Mouse (Mus musculus) liver, embryonic 11.5 days (tissue): ENCODE measurements around the gene Gtse1. TPM values are rescaled to one million over a fixed set of nuclear protein-coding genes. Genes with fewer than 3 reads are reported as not detected.

Source experiments
- ATAC-seq: fragments of 200-750 bp; cut with Nextera tagmentation; replicated peaks from 2 replicates; pipeline ENCODE4 v1.8.0; 2017; ENCODE audit warnings: moderate number of reproducible peaks, mild to moderate bottlenecking, moderate TSS enrichment, moderate library complexity; ENCODE audit not compliant: low FRiP score
- DNase-seq: peaks from one replicate; pipeline ENCODE4 v3.0.0-alpha.2; 2017; ENCODE audit warnings: low spot score
- H3K27ac ChIP-seq: fragments of 300-500 bp; sonication (generic); 2 replicates; pipeline ENCODE4 v1.5.1; 2014; ENCODE audit warnings: mild to moderate bottlenecking, low read depth, low read length, control low read depth
- H3K27me3 ChIP-seq: fragments of 300-500 bp; sonication (generic); replicated peaks from 2 replicates; pipeline ENCODE4 v1.6.1; 2014; ENCODE audit warnings: low read length, mixed read lengths; ENCODE audit not compliant: control insufficient read depth, insufficient read depth
- H3K36me3 ChIP-seq: fragments of 300-500 bp; sonication (generic); 2 replicates; pipeline ENCODE4 v1.6.1; 2014; ENCODE audit warnings: mild to moderate bottlenecking, low read length, moderate library complexity, mixed read lengths; ENCODE audit not compliant: control insufficient read depth, insufficient read depth
- H3K4me1 ChIP-seq: fragments of 300-500 bp; sonication (generic); replicated peaks from 2 replicates; pipeline ENCODE4 v1.6.1; 2014; ENCODE audit warnings: low read length, mixed read lengths; ENCODE audit not compliant: control insufficient read depth, insufficient read depth
- H3K4me2 ChIP-seq: fragments of 300-500 bp; sonication (generic); 2 replicates; pipeline ENCODE4 v1.6.1; 2014; ENCODE audit warnings: mild to moderate bottlenecking, control low read depth, moderate library complexity
- H3K4me3 ChIP-seq: fragments of 300-500 bp; sonication (generic); 2 replicates; pipeline ENCODE4 v1.5.1; 2014; ENCODE audit warnings: low read depth, low read length, control low read depth
- H3K9ac ChIP-seq: fragments of 300-500 bp; sonication (generic); 2 replicates; pipeline ENCODE4 v1.6.1; 2014; ENCODE audit warnings: low read depth, low read length, control low read depth
- H3K9me3 ChIP-seq: fragments of 300-500 bp; sonication (generic); 2 replicates; pipeline ENCODE4 v1.6.1; 2016; ENCODE audit warnings: low read length, inconsistent platforms, mixed read lengths; ENCODE audit not compliant: control insufficient read depth
- WGBS: fragments of 180-500 bp; shearing (Covaris S2); extraction: QIAGEN DNeasy Blood & Tissue Kit; methylation state at CpG from one replicate; pipeline ENCODE4 v1.1.7; 2014; 5-methylcytosine and 5-hydroxymethylcytosine counted together
- polyA plus RNA-seq: library from polyadenylated mRNA; unstranded; fragments of >200 nt; fragmentation: Nextera tagmentation; extraction: Ambion mirVana; gene quantifications from 2 replicates; pipeline ENCODE4 v1.2.1, GENCODE M21; 2014

Gene Gtse1
- 38.8 and 42.5 TPM in 2 replicates for polyA plus RNA-seq

GRCm38 (mm10) chr15:85859490-85860031 is at the start of gene Gtse1:
Gene Gtse1 (plus strand): TSS chr15:85859745.
- H3K27ac ChIP-seq, result peak within 1 kb of the TSS; percentile 60; the same call in 1 of the 2 replicates
- H3K9ac ChIP-seq, result peak within 1 kb of the TSS; percentile 88
- peaks cover 25% of the 10 kb centered on the region for H3K36me3 ChIP-seq
- H3K4me3 ChIP-seq, result peak within 1 kb of the TSS; percentile 83
- under 1% methylated on average over 42 of the region's 42 CpGs for WGBS
- H3K9me3 ChIP-seq, result no peaks in the 10 kb centered on the region
- H3K4me2 ChIP-seq, result peak within 1 kb of the TSS; percentile 73
- H3K4me1 ChIP-seq, result peaks cover 9% of the 10 kb centered on the region; the same call in 1 of the 2 replicates
- DNase-seq (peak; percentile 86), ATAC-seq (peak; percentile 99)
- no peaks in the 10 kb centered on the region for H3K27me3 ChIP-seq

DNA sequence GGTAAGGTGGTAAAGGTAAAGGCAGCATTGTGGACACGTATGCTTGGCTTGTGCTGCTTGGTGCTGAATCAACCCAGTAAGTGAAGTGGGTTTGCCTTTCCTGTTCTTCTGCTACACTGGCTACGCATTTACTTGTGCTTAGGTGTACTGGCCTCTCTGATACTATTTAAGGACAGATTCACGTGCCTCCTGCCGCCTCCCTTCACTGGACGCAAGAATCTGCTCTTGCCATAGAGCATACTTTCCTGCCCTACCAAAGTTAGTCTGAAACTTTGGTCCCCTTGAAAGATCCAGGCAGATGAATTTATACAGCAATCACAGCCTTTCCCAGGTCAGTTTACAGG is 49.1 kb upstream of the Gtse1 start:
- Histone ChIP-seq H3K27ac (peak overlapping the region; percentile 37; the same call in 1 of the 2 replicates), H3K36me3 (no peaks in the 10 kb centered on the region), H3K4me1 (peaks cover 14% of the 10 kb centered on the region), H3K9me3 (no peaks in the 10 kb centered on the region), H3K27me3 (no peaks in the 10 kb centered on the region), H3K4me3 (peak overlapping the region; percentile 85), H3K4me2 (peak overlapping the region; percentile 67), H3K9ac (0 out of 2 replicates have a peak overlapping the region, but pooled peaks have one; percentile 89)
- DNase-seq (no peak), ATAC-seq (no peak)
- WGBS, result 80% methylated on average over 5 of the region's 5 CpGs

DNA sequence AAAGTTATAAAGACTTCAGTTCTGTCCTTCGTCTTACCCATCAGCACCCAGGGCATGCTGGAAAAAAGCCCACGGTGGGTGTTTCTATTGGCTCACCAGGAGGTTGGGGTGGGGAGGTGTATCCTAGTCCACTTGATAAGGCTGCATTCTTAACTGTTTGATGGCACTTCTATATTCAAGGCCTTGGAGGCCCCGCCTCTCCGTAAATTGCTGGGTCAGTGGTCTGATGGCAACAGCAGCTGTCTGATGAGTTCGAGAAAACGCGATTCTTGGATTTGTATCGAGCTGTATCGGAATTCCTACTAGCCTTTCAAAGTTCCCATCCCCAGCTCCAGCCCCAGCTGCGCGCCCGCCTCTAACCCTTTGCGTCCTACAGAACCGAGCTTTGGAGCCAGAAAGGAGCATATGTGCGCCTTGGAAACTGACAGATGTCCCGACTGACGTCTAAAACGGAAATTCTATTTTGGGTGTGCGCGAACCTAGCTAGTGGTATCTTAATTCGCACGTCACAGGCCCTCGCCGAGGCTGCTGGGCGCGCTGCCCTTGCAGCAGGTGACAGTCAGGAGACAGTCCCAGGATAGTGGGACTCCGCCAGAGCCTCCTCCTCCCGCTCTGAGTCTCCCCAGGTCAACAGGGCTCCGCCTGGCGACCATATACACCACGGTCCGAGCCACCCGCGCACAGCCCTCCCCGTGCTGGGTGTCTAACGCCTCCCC is 48.6 kb upstream of the Gtse1 start:
- 4% methylated on average over 36 of the region's 36 CpGs for whole genome bisulfite sequencing
- DNase-seq (peak; percentile 44), ATAC-seq (peak; percentile 84)
- no peaks in the 10 kb centered on the region for H3K27me3 ChIP-seq
- no peaks in the 10 kb centered on the region for H3K36me3 ChIP-seq
- H3K9ac ChIP-seq, result peak overlapping the region; percentile 89
- H3K4me2 ChIP-seq, result peak overlapping the region; percentile 67
- H3K4me3 ChIP-seq, result peak overlapping the region; percentile 85
- peaks cover 14% of the 10 kb centered on the region for H3K4me1 ChIP-seq
- H3K9me3 ChIP-seq, result no peaks in the 10 kb centered on the region
- peak overlapping the region; percentile 86 for H3K27ac ChIP-seq

- Histone ChIP-seq H3K27me3 (no peaks in the 10 kb centered on the region), H3K4me1 (peaks cover 14% of the 10 kb centered on the region), H3K36me3 (no peaks in the 10 kb centered on the region), H3K9me3 (no peaks in the 10 kb centered on the region), H3K9ac (peak within 1 kb of the TSS; percentile 89), H3K27ac (peak within 1 kb of the TSS; percentile 86), H3K4me2 (peak within 1 kb of the TSS; percentile 67), H3K4me3 (peak within 1 kb of the TSS; percentile 85)
- peak; percentile 97 for DNase-seq
- WGBS, result 3% methylated on average over 36 of the region's 36 CpGs
- peak; percentile 94 for ATAC-seq
Measured at GRCm38 (mm10) chr15:85811535-85812277, 47.8 kb upstream of the Gtse1 start, which contains the start of gene Cdpf1. Gene Cdpf1 (minus strand): TSS chr15:85811697.

GRCm38 (mm10) chr15:85813428-85813827 is 46.1 kb upstream of the Gtse1 start:
- no peak for DNase-seq
- no peak overlapping the region for H3K4me3 ChIP-seq
- peaks cover 14% of the 10 kb centered on the region for H3K4me1 ChIP-seq
- peak overlapping the region; percentile 16; the same call in 1 of the 2 replicates for H3K4me2 ChIP-seq
- no peaks in the 10 kb centered on the region; the same call in 1 of the 2 replicates for H3K9me3 ChIP-seq
- H3K9ac ChIP-seq, result 0 out of 2 replicates have a peak overlapping the region, but pooled peaks have one; percentile 22
- H3K27me3 ChIP-seq, result no peaks in the 10 kb centered on the region
- no peak overlapping the region for H3K27ac ChIP-seq
- H3K36me3 ChIP-seq, result no peaks in the 10 kb centered on the region
- no peak for ATAC-seq
- WGBS, result 54% methylated on average over 10 of the region's 10 CpGs

DNA sequence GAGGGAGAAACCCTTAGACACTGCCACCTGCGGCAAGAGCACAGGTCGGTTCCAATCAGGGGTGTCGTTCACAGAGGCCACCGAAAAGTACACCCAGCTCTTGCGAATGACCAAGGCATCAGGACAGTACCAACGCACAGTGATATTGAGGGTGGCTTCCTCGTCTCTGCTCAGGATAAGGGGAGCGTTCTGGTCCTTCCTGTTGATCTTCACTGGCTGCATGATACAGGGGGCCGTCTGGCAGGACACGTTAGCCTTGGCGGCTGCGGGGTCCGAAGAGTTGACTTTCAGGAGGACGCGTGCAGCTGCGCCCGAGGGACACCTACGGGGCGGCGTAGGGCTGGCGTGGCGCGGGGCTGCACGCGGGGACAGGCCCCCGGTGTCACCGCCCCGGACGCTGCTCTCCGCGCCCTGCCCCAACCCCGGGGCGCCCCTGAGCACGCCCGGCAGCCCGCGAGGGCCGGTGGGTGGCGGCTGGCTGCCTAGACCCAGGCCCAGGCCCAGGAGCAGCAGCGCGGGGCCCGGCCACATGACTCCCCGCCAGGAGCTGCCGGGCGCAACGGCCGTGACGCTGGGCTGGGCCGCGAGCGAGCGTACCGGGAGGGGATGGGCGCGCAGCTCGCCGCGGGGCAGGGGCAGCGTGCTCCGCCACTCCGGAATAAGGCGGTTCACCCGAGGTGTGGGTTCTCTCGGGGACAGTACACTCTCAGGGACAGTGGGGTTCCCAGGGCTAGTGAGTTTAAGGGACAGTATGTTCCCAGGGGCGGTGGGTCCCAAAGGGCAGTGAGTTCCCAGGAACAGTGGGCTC is 38.1 kb upstream of the Gtse1 start, which contains the start of gene Pkdrej:
Gene Pkdrej, minus strand, starts transcription at position 532 of the 808 bp plus-strand sequence.
- peak; percentile 73 for ATAC-seq
- Histone ChIP-seq H3K27me3 (peaks cover 37% of the 10 kb centered on the region), H3K27ac (0 out of 2 replicates have a peak within 1 kb of the TSS, but pooled peaks have one; percentile 13), H3K9ac (peak within 1 kb of the TSS; percentile 72), H3K4me3 (peak within 1 kb of the TSS; percentile 59), H3K9me3 (no peaks in the 10 kb centered on the region; the same call in 1 of the 2 replicates), H3K4me2 (peak within 1 kb of the TSS; percentile 92), H3K36me3 (no peaks in the 10 kb centered on the region), H3K4me1 (0 out of 2 replicates have a peak, but pooled peaks cover 8% of the 10 kb centered on the region)
- peak; percentile 50 for DNase-seq
- WGBS, result 2% methylated on average over 64 of the region's 65 CpGs

- Histone ChIP-seq H3K27me3 (peaks cover 37% of the 10 kb centered on the region), H3K4me1 (peaks cover 11% of the 10 kb centered on the region), H3K4me3 (peak overlapping the region; percentile 59), H3K36me3 (no peaks in the 10 kb centered on the region), H3K4me2 (peak overlapping the region; percentile 92), H3K9me3 (no peaks in the 10 kb centered on the region; the same call in 1 of the 2 replicates), H3K9ac (peak overlapping the region; percentile 72; the same call in 1 of the 2 replicates), H3K27ac (no peak overlapping the region)
- ATAC-seq (0 out of 2 replicates have a peak, but pooled peaks have one; percentile 50), DNase-seq (peak; percentile 41)
- WGBS, result 11% methylated on average over 4 of the region's 4 CpGs
Measured at GRCm38 (mm10) chr15:85822011-85822359, 37.6 kb upstream of the Gtse1 start.
